Mouse (Mus musculus): ENCODE data around the gene Olfr1089. TPM values are rescaled to one million over a fixed set of nuclear protein-coding genes. Genes with fewer than 3 reads are reported as not detected.

Olfr1089 gene
- not detected for polyA plus RNA-seq (2014; fragmentation: Illumina TruSeq; extraction: RNeasy Lipid Tissue Mini Kit (QIAGEN cat#74804))

DNA sequence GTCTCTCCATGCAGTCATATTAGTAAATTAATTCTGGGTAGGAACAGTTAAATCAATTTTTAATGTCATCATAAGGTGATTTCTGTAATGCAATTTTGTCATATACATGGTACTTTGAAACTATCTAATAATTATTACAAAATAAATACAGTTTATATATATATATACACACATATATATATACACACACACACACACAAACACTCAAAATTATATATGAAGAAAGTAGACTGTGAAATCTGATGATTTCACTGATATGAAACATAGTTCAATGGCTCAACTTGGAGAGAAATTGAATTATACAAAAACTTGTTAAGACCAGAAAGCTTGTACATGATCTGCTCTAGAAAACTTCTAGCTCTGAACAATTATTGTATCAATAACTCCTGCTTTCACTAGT, at the start of gene Olfr1089:
TSS of gene Olfr1089 (minus strand) at position 101 of the 400 bp plus-strand sequence.

DNA sequence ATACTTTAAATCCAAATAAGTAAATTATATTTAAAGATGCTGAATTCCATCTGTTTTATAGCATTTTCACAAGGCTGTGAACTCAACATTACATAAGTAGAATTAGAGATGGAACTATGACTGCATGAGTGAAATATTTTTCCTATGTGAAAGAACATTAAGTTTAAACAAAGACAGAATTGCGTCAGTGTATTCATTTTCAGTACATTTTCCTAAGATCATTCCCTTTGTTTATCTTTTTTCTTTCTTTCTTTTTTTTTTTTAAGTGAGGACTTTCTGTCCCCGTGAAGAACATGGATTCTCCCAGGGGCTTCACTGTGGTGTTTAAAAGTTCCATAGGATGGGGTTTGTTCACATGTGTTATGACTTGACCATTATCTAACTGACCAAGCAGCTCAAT, 48.7 kb upstream of the Olfr1089 start, which contains the start of gene Olfr1093:
TSS of gene Olfr1093 (plus strand) at position 301 of the 400 bp plus-strand sequence.

GRCm38 (mm10) chr2:86758893-86759292, 25.4 kb upstream of the Olfr1089 start, which contains the start of gene Olfr1090:
TSS of gene Olfr1090 (minus strand) at chr2:86758993.

GRCm38 (mm10) chr2:86698295-86698694, 35.2 kb downstream of the Olfr1089 start, which contains the start of gene Olfr1087:
TSS of gene Olfr1087 (minus strand) at chr2:86698395.

Other genes starting within 250 kb of the Olfr1089 start
- gene Olfr228, start 246.3 kb downstream of the Olfr1089 start, polyA plus RNA-seq (2014; fragmentation: Illumina TruSeq; extraction: RNeasy Lipid Tissue Mini Kit (QIAGEN cat#74804)), result not detected
- gene Olfr1076, start 225.2 kb downstream of the Olfr1089 start, polyA plus RNA-seq (2014; fragmentation: Illumina TruSeq; extraction: RNeasy Lipid Tissue Mini Kit (QIAGEN cat#74804)), result not detected
- gene Olfr1079, start 191.2 kb downstream of the Olfr1089 start, polyA plus RNA-seq (2014; fragmentation: Illumina TruSeq; extraction: RNeasy Lipid Tissue Mini Kit (QIAGEN cat#74804)), result not detected
- gene Olfr1080, start 175.5 kb downstream of the Olfr1089 start, polyA plus RNA-seq (2014; fragmentation: Illumina TruSeq; extraction: RNeasy Lipid Tissue Mini Kit (QIAGEN cat#74804)), result not detected
- not detected for gene Olfr1082, start 134.7 kb downstream of the Olfr1089 start, polyA plus RNA-seq (2014; fragmentation: Illumina TruSeq; extraction: RNeasy Lipid Tissue Mini Kit (QIAGEN cat#74804))
- not detected for gene Olfr1084, start 94.0 kb downstream of the Olfr1089 start, polyA plus RNA-seq (2014; fragmentation: Illumina TruSeq; extraction: RNeasy Lipid Tissue Mini Kit (QIAGEN cat#74804))
- gene Olfr1085, start 71.7 kb downstream of the Olfr1089 start, polyA plus RNA-seq (2014; fragmentation: Illumina TruSeq; extraction: RNeasy Lipid Tissue Mini Kit (QIAGEN cat#74804)), result not detected
- gene Olfr1086, start 53.6 kb downstream of the Olfr1089 start, polyA plus RNA-seq (2014; fragmentation: Illumina TruSeq; extraction: RNeasy Lipid Tissue Mini Kit (QIAGEN cat#74804)), result not detected
- gene Olfr1087, start 35.3 kb downstream of the Olfr1089 start, polyA plus RNA-seq (2014; fragmentation: Illumina TruSeq; extraction: RNeasy Lipid Tissue Mini Kit (QIAGEN cat#74804)), result not detected
- not detected for gene Olfr1090, start 25.3 kb upstream of the Olfr1089 start, polyA plus RNA-seq (2014; fragmentation: Illumina TruSeq; extraction: RNeasy Lipid Tissue Mini Kit (QIAGEN cat#74804))
- gene Olfr1093, start 48.8 kb upstream of the Olfr1089 start, polyA plus RNA-seq (2014; fragmentation: Illumina TruSeq; extraction: RNeasy Lipid Tissue Mini Kit (QIAGEN cat#74804)), result not detected
- gene Olfr141, start 76.3 kb upstream of the Olfr1089 start, polyA plus RNA-seq (2014; fragmentation: Illumina TruSeq; extraction: RNeasy Lipid Tissue Mini Kit (QIAGEN cat#74804)), result not detected
- gene Olfr1094, start 91.0 kb upstream of the Olfr1089 start, polyA plus RNA-seq (2014; fragmentation: Illumina TruSeq; extraction: RNeasy Lipid Tissue Mini Kit (QIAGEN cat#74804)), result not detected
- not detected for gene Olfr1095, start 118.0 kb upstream of the Olfr1089 start, polyA plus RNA-seq (2014; fragmentation: Illumina TruSeq; extraction: RNeasy Lipid Tissue Mini Kit (QIAGEN cat#74804))
- not detected for gene Gm13723, start 141.1 kb upstream of the Olfr1089 start, polyA plus RNA-seq (2014; fragmentation: Illumina TruSeq; extraction: RNeasy Lipid Tissue Mini Kit (QIAGEN cat#74804))
- not detected for gene Olfr1097, start 158.5 kb upstream of the Olfr1089 start, polyA plus RNA-seq (2014; fragmentation: Illumina TruSeq; extraction: RNeasy Lipid Tissue Mini Kit (QIAGEN cat#74804))
- not detected for gene Olfr1098, start 190.8 kb upstream of the Olfr1089 start, polyA plus RNA-seq (2014; fragmentation: Illumina TruSeq; extraction: RNeasy Lipid Tissue Mini Kit (QIAGEN cat#74804))
- not detected for gene Olfr1099, start 227.0 kb upstream of the Olfr1089 start, polyA plus RNA-seq (2014; fragmentation: Illumina TruSeq; extraction: RNeasy Lipid Tissue Mini Kit (QIAGEN cat#74804))
- gene Olfr1100, start 246.3 kb upstream of the Olfr1089 start, polyA plus RNA-seq (2014; fragmentation: Illumina TruSeq; extraction: RNeasy Lipid Tissue Mini Kit (QIAGEN cat#74804)), result not detected